Mouse (Mus musculus): ENCODE data around the gene Pld4. TPM values are rescaled to one million over a fixed set of nuclear protein-coding genes. Genes with fewer than 3 reads are reported as not detected.

Gene Pld4
- polyA plus RNA-seq, 1 experiment, result not detected

DNA sequence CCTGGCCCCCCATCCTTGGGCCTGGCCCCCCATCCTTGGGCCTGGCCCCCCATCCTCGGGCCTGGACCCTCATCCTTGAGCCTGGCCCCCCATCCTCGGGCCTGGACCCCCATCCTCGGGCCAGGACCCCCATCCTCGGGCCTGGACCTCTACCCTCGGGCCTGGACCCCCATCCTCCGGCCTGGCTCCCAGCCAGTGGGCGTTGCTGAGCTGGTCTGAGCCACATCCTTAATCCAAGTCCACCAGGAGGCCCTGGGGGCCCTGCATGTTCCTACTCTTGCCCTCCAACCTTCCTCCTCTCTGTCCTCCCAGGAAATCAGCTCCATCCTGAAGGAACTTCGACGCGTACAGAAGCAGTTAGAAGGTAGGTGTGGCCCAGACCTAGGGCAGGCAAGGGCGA lies 16.2 kb upstream of the Pld4 start:
- H3K27ac ChIP-seq (ENCODE audit: insufficient read depth, low read depth, low read length), result no peak overlapping the region
- H3K4me3 ChIP-seq (ENCODE audit: insufficient read depth, low read depth, low read length), result no peak overlapping the region
- 80% methylated on average over 11 of the region's 11 CpGs for WGBS
- TF ChIP-seq CTCF (IDR thresholded peaks at IDR 0.05; ENCODE audit: insufficient read depth, low read depth, low read length) (no peak), POLR2A (IDR thresholded peaks at IDR 0.05; ENCODE audit: insufficient read depth, low read depth, low read length) (no peak)
- H3K4me1 ChIP-seq (ENCODE audit: control insufficient read depth, insufficient read depth, low read length), result peaks cover 24% of the 10 kb centered on the region

DNA sequence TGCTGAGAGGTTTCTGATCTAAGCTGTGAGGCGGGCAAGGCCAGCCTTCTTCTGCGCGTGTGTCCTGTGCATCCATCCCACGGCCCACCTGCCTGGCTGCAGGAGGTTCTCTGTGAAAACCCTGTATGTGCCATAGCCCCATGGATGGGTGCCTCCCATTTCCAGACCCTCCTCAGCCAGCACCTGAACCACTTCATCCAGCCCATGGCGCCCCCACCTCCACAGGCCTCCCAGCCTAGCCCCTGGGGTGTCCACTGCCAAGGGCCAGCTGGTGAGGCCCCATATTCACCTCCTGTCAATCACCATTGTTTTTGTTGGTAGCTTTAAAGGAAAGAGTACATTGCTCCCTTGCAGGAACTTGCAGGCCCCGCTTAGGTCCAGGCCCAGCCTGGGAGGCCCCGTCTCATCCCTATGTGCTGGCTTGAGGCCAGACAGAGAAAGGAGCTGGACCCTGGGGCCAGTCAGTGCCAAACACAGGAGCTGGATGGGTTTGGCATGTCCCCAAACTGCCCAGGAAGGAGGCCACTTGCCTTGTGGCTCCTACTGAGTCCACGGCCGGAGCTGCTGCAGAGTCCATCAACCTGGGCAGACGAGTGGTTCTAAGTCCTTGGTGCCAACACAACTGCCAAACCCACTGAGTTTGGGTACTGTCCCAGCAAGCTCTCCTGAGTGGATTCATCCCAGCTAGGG lies 15.4 kb upstream of the Pld4 start:
- H3K4me3 ChIP-seq (ENCODE audit: insufficient read depth, low read depth, low read length), result no peak overlapping the region
- no peak for TF ChIP-seq CTCF (IDR thresholded peaks at IDR 0.05; ENCODE audit: insufficient read depth, low read depth, low read length)
- no peak for TF ChIP-seq POLR2A (IDR thresholded peaks at IDR 0.05; ENCODE audit: insufficient read depth, low read depth, low read length)
- no peak overlapping the region for H3K27ac ChIP-seq (ENCODE audit: insufficient read depth, low read depth, low read length)
- 82% methylated on average over 10 of the region's 10 CpGs for WGBS
- peaks cover 24% of the 10 kb centered on the region for H3K4me1 ChIP-seq (ENCODE audit: control insufficient read depth, insufficient read depth, low read length)

- WGBS, result 90% methylated on average over 10 of the region's 10 CpGs
- Histone ChIP-seq H3K4me1 (ENCODE audit: control insufficient read depth, insufficient read depth, low read length) (peaks cover 24% of the 10 kb centered on the region), H3K4me3 (ENCODE audit: insufficient read depth, low read depth, low read length) (no peak overlapping the region), H3K27ac (ENCODE audit: insufficient read depth, low read depth, low read length) (no peak overlapping the region)
- TF ChIP-seq CTCF (IDR thresholded peaks at IDR 0.05; ENCODE audit: insufficient read depth, low read depth, low read length), result no peak
- no peak for TF ChIP-seq POLR2A (IDR thresholded peaks at IDR 0.05; ENCODE audit: insufficient read depth, low read depth, low read length)
Observed at GRCm38 (mm10) chr12:112745716-112746115, 14.7 kb upstream of the Pld4 start.

DNA sequence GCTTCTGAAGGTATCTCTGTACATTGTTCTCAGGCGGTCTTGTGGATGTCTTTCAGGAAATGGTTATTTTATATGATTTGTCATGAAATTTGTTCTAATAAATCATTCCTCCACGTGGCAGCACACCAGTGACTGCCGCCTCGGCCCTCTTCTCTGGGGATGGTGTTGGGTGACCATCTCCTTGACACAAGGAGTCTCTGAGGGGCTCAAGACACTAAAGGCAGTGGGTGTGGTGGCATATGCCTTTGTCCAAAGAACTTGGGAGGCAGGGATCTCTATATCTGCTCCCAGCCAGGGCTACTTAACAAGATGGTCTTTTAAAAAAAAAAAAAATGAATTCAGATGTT lies 14.0 kb upstream of the Pld4 start:
- no peak for TF ChIP-seq POLR2A (IDR thresholded peaks at IDR 0.05; ENCODE audit: insufficient read depth, low read depth, low read length)
- TF ChIP-seq CTCF (IDR thresholded peaks at IDR 0.05; ENCODE audit: insufficient read depth, low read depth, low read length), result no peak
- Histone ChIP-seq H3K4me3 (ENCODE audit: insufficient read depth, low read depth, low read length) (no peak overlapping the region), H3K4me1 (ENCODE audit: control insufficient read depth, insufficient read depth, low read length) (peaks cover 29% of the 10 kb centered on the region), H3K27ac (ENCODE audit: insufficient read depth, low read depth, low read length) (no peak overlapping the region)
- WGBS, result 84% methylated on average over 4 of the region's 4 CpGs

- 18% methylated on average over 10 of the region's 10 CpGs for WGBS
Observed at GRCm38 (mm10) chr12:112746808-112747605, 13.4 kb upstream of the Pld4 start.

DNA sequence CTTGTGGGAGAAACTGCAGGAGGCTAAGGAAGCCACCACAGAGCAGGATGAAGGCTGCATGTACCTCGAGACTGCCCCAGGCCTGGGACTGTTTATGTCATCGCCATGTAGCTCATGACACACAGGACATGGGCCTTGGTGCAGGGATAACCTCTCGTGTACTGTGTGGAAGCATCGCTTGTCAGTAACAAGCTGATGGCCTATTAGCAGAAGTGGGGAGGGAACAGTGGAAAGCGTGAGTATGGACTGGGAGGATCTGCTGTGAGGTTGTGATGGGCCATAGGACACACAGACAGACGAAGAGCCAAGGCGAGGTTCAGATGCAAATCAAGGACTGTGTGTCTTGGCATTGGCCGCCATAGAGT lies 12.9 kb upstream of the Pld4 start:
- 77% methylated on average over 8 of the region's 8 CpGs for WGBS
- Histone ChIP-seq H3K4me3 (ENCODE audit: insufficient read depth, low read depth, low read length) (no peak overlapping the region), H3K27ac (ENCODE audit: insufficient read depth, low read depth, low read length) (no peak overlapping the region), H3K4me1 (ENCODE audit: control insufficient read depth, insufficient read depth, low read length) (peaks cover 26% of the 10 kb centered on the region)
- TF ChIP-seq POLR2A (IDR thresholded peaks at IDR 0.05; ENCODE audit: insufficient read depth, low read depth, low read length) (no peak), CTCF (IDR thresholded peaks at IDR 0.05; ENCODE audit: insufficient read depth, low read depth, low read length) (no peak)

More at GRCm38 (mm10) chr12:112746808-112747605, 13.4 kb upstream of the Pld4 start:
- TF ChIP-seq CTCF (IDR thresholded peaks at IDR 0.05; ENCODE audit: insufficient read depth, low read depth, low read length) (no peak), POLR2A (IDR thresholded peaks at IDR 0.05; ENCODE audit: insufficient read depth, low read depth, low read length) (no peak)
- peaks cover 29% of the 10 kb centered on the region for H3K4me1 ChIP-seq (ENCODE audit: control insufficient read depth, insufficient read depth, low read length)
- no peak overlapping the region for H3K4me3 ChIP-seq (ENCODE audit: insufficient read depth, low read depth, low read length)
- no peak overlapping the region for H3K27ac ChIP-seq (ENCODE audit: insufficient read depth, low read depth, low read length)

DNA sequence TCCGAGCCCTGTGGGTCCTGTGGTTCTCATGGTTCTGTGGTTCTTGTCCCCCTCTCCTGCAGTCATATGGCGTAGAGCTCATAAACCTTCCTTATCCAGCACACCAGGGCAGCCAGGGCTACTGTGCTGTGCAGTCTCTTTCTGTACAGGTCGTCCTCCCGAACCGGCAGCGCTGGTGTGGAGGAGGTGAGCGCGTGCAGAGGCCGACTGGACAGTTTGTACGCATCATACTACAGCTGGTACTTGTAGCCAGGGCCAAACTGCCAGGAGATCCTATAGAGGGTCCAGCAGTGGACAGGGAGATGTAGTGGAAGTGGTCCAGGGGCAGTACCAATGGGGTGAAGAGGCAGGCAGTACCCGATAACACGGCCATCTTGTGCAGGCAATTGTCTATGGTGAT lies 9.5 kb upstream of the Pld4 start:
- Histone ChIP-seq H3K4me3 (ENCODE audit: insufficient read depth, low read depth, low read length) (no peak overlapping the region), H3K27ac (ENCODE audit: insufficient read depth, low read depth, low read length) (no peak overlapping the region), H3K4me1 (ENCODE audit: control insufficient read depth, insufficient read depth, low read length) (peaks cover 13% of the 10 kb centered on the region)
- 81% methylated on average over 12 of the region's 12 CpGs for WGBS
- TF ChIP-seq POLR2A (IDR thresholded peaks at IDR 0.05; ENCODE audit: insufficient read depth, low read depth, low read length), result no peak
- no peak for TF ChIP-seq CTCF (IDR thresholded peaks at IDR 0.05; ENCODE audit: insufficient read depth, low read depth, low read length)

DNA sequence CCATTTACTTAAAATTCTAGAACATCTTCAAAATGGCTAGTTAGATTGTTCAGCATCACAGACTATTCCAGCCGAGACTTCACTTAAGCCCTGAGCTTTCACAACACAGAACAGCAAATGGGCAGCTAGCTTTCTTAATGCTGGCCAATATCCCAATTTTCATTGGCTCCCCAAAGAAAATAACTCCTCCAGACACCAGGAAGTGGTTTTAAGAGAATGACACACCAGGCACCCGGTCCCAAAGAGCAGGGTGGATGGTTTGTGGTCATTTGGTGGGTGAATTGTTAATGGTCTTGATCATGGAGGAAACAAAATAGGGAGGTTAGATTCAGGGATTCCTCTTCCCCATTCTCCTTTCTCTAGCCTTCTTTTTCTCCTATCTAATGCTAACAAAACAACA lies 8.1 kb upstream of the Pld4 start:
- 46% methylated on average over 2 of the region's 2 CpGs for WGBS
- H3K4me1 ChIP-seq (ENCODE audit: control insufficient read depth, insufficient read depth, low read length), result peaks cover 6% of the 10 kb centered on the region
- TF ChIP-seq CTCF (IDR thresholded peaks at IDR 0.05; ENCODE audit: insufficient read depth, low read depth, low read length) (no peak), POLR2A (IDR thresholded peaks at IDR 0.05; ENCODE audit: insufficient read depth, low read depth, low read length) (no peak)
- no peak overlapping the region for H3K4me3 ChIP-seq (ENCODE audit: insufficient read depth, low read depth, low read length)
- H3K27ac ChIP-seq (ENCODE audit: insufficient read depth, low read depth, low read length), result no peak overlapping the region

- Histone ChIP-seq H3K27ac (ENCODE audit: insufficient read depth, low read depth, low read length) (no peak overlapping the region), H3K4me3 (ENCODE audit: insufficient read depth, low read depth, low read length) (no peak overlapping the region), H3K4me1 (ENCODE audit: control insufficient read depth, insufficient read depth, low read length) (peaks cover 5% of the 10 kb centered on the region; the same call in 1 of the 2 replicates)
- no peak for TF ChIP-seq CTCF (IDR thresholded peaks at IDR 0.05; ENCODE audit: insufficient read depth, low read depth, low read length)
- TF ChIP-seq POLR2A (IDR thresholded peaks at IDR 0.05; ENCODE audit: insufficient read depth, low read depth, low read length), result no peak
- 76% methylated on average over 4 of the region's 4 CpGs for WGBS
Observed at GRCm38 (mm10) chr12:112755900-112756299, 4.6 kb upstream of the Pld4 start.

Measured in olfactory bulb, adult 2 months (tissue).